Mouse (Mus musculus): Measurements from ENCODE around the gene Serpina11. TPM values are rescaled to one million over a fixed set of nuclear protein-coding genes. Genes with fewer than 3 reads are reported as not detected.
"Not testable (repeated sequence)": the region's sequence is repeated elsewhere in the genome, so short reads cannot be mapped to it uniquely, and the experiment has no call there.

Gene Serpina11
- total RNA-seq, 2 experiments from 2014 or later: not detected

DNA sequence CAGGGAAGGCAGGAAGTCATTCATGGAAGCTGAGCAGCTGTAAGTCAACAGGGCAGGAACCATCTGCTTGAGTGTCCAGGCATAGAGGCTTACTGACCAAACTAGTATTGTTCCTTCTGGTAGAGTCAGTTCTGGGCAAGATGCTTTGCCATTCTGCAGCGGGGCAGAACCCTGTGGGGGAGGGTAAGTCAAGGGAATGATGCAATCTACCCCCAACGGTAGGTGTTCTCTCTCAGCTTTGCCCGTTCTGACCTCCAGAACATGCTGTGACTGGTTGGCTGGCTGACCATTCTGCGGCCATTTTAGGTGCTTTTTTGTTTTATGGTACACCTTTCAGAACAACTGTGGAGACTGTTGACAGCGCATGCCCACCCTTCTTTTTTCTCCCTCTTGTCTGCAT lies 27.4 kb downstream of the Serpina11 start:
- no peak for TF ChIP-seq CTCF (conservative IDR thresholded peaks at IDR 0.05)
- no peak overlapping the region for H3K27ac ChIP-seq
- no peak overlapping the region for H3K4me3 ChIP-seq
- no peak for DNase-seq (ENCODE audit: low spot score in 2 of 2)

DNA sequence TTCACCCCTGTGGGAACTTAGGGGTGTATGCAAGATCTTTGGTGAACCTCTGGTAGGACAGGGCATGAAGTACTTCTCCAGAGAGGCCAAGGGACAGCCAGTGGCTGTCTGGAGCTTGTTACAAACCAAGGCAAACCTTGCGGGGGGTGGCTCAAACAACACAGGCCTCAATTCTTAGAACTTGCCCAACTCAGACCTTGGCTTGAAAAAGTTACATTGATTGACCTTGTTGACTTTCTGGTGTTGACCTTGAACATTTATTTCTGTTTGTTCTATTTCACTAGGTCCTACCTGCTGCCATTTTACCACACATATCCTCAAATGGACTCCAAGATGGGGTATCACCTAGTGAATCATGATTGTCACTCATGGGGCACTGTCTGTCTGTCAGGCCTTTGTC lies 28.0 kb downstream of the Serpina11 start:
- no peak for DNase-seq (ENCODE audit: low spot score in 2 of 2)

GRCm38 (mm10) chr12:103958798-103959197 lies 31.0 kb downstream of the Serpina11 start, which contains the start of gene Serpina1e:
Serpina1e (minus strand) TSS chr12:103958975.
- DNase-seq (ENCODE audit: low spot score in 2 of 2): no peak
- TF ChIP-seq CTCF (conservative IDR thresholded peaks at IDR 0.05): no peak
- no peak within 1 kb of the TSS for H3K4me3 ChIP-seq
- H3K27ac ChIP-seq: no peak within 1 kb of the TSS

More for the DNA sequence above, 28.0 kb downstream of the Serpina11 start:
- TF ChIP-seq CTCF (conservative IDR thresholded peaks at IDR 0.05): no peak
- Histone ChIP-seq H3K4me3 (no peak overlapping the region), H3K27ac (no peak overlapping the region)

- not testable (repeated sequence) for H3K27ac ChIP-seq; H3K4me3 ChIP-seq; DNase-seq (ENCODE audit: low spot score in 2 of 2)
These were observed 33.2 kb downstream of the Serpina11 start for GRCm38 (mm10) chr12:103956555-103956954.

DNA sequence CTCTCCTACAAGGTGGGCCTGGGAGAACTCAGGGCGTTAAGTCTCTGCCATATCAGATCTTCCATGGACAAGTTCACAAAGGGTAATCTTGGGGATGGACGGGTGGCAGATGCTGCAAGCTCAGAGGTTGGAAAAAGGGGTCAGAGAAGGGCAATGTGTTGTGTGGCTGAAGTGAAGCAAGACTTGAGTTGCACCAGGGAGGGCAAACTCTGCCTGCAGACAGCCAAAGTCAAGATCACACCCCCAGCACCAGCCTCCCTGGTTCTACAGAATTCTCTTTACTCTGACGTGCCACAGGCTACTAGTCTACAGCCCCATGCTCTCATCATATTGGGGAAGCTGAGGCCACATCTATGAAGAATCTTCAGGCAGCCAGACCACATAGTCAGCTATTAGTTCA lies 36.8 kb downstream of the Serpina11 start:
- not testable (repeated sequence) for DNase-seq (ENCODE audit: low spot score in 2 of 2); H3K27ac ChIP-seq; H3K4me3 ChIP-seq

GRCm38 (mm10) chr12:103946243-103946642 lies 43.5 kb downstream of the Serpina11 start:
- H3K4me3 ChIP-seq: no peak overlapping the region
- no peak for DNase-seq (ENCODE audit: low spot score in 2 of 2)
- H3K27ac ChIP-seq: no peak overlapping the region
- no peak for TF ChIP-seq CTCF (conservative IDR thresholded peaks at IDR 0.05)

Other genes starting within 250 kb of the Serpina11 start
- not detected for gene Serpina1d, start 216.4 kb downstream of the Serpina11 start, total RNA-seq (2021)
- gene Serpina1b, start 159.6 kb downstream of the Serpina11 start, total RNA-seq (2021): not detected
- not detected for gene Serpina1a, start 126.4 kb downstream of the Serpina11 start, total RNA-seq (2021)
- not detected for gene Serpina1c, start 85.1 kb downstream of the Serpina11 start, total RNA-seq (2021)
- gene Serpina1e, start 31.0 kb downstream of the Serpina11 start, total RNA-seq (2021): not detected
- not detected for gene Serpina9, start 23.8 kb upstream of the Serpina11 start, total RNA-seq (2021)
- gene Serpina12, start 54.5 kb upstream of the Serpina11 start, total RNA-seq (2021): under 1 TPM in 1 of 2 experiments, not detected in 1; 0.13 TPM
- not detected for gene Serpina5, start 111.2 kb upstream of the Serpina11 start, total RNA-seq (2021)
- not detected for gene Serpina3a, start 122.8 kb upstream of the Serpina11 start, total RNA-seq (2021)
- not detected for gene Serpina3b, start 138.0 kb upstream of the Serpina11 start, total RNA-seq (2021)
- under 1 TPM; 0.23 to 0.37 TPM for gene Serpina3c, start 163.9 kb upstream of the Serpina11 start, total RNA-seq (2021)
- not detected for gene Serpina3f, start 224.6 kb upstream of the Serpina11 start, total RNA-seq (2021)
- gene Serpina3g, start 246.3 kb upstream of the Serpina11 start, total RNA-seq (2021): 1 to 10 TPM; 1.1 to 1.4 TPM